Mouse (Mus musculus): Measurements from ENCODE around the gene Tars2. TPM values are rescaled to one million over a fixed set of nuclear protein-coding genes. Genes with fewer than 3 reads are reported as not detected.
"Not testable (repeated sequence)": the region's sequence is repeated elsewhere in the genome, so short reads cannot be mapped to it uniquely, and the experiment has no call there.

Tars2 gene
- 37.5 and 56.6 TPM in 2 replicates for polyA plus RNA-seq (2014; fragmentation: Nextera tagmentation; extraction: Ambion mirVana)

DNA sequence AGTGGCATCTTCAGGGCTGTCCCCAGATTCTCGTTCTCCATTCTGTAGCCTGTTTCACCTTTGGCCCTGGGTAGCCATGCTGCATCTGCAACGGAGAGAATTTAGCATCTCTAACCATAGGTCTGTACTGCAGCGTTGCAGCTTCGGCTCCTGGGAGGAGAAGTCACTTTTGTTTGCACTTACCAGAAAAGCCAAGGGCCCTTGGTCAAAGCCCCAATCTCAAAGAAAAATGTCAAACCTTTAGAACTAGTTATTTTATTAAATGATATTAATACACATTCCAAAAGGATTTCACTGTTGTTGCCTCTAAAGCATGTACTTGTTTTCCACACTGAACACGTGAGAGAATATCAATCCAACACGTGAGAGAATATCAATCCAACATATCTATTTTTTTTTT is at the start of gene Tars2:
TSS of gene Tars2 (minus strand) at position 101 of the 400 bp plus-strand sequence.
- Histone ChIP-seq H3K4me1 (ENCODE audit: control insufficient read depth, insufficient read depth, low read length) (no peaks in the 10 kb centered on the region), H3K9ac (ENCODE audit: low read depth, low read length) (no peak within 1 kb of the TSS)
- 81% methylated on average over 6 of the region's 6 CpGs for WGBS

DNA sequence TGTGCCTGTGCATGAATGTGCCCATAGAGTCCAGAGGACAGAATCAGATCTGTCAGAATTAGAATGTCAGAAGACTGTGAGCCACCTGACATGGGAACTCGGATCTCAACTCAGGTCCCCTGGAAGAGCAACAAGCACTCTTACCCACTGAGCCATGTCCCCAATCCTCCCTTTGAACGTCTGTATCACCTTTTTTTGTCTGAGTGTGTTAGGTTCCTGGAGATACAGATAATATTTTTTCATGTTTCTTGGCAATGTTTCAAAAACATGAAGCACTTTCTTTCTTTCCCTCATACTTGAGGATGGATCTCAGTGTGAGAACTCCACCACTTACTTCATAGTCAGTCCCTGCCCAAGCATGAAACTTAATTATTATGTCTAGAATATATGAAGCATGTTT is 48.4 kb upstream of the Tars2 start:
- no peak for ATAC-seq (ENCODE audit: low FRiP score, low TSS enrichment)
- H3K27ac ChIP-seq (ENCODE audit: low read depth, low read length) = no peak overlapping the region
- H3K9ac ChIP-seq (ENCODE audit: low read depth, low read length) = no peak overlapping the region
- WGBS = 58% methylated on average over 2 of the region's 2 CpGs
- no peaks in the 10 kb centered on the region for H3K9me3 ChIP-seq (ENCODE audit: control insufficient read depth, low read length)
- H3K36me3 ChIP-seq (ENCODE audit: control insufficient read depth, insufficient read depth, low read length) = peaks cover 16% of the 10 kb centered on the region
- no peaks in the 10 kb centered on the region for H3K4me1 ChIP-seq (ENCODE audit: control insufficient read depth, insufficient read depth, low read length)
- H3K4me3 ChIP-seq (ENCODE audit: low read length) = no peak overlapping the region
- H3K4me2 ChIP-seq (replicated peaks; ENCODE audit: low read depth, low read length) = no peak overlapping the region
- H3K27me3 ChIP-seq (ENCODE audit: control insufficient read depth, insufficient read depth, low read length) = no peaks in the 10 kb centered on the region

More for the DNA sequence above, at the start of gene Tars2:
- H3K27me3 ChIP-seq (ENCODE audit: control insufficient read depth, insufficient read depth, low read length) = no peaks in the 10 kb centered on the region
- no peak within 1 kb of the TSS for H3K4me2 ChIP-seq (replicated peaks; ENCODE audit: low read depth, low read length)
- no peak within 1 kb of the TSS for H3K4me3 ChIP-seq (ENCODE audit: low read length)
- H3K27ac ChIP-seq (ENCODE audit: low read depth, low read length) = no peak within 1 kb of the TSS
- no peaks in the 10 kb centered on the region for H3K9me3 ChIP-seq (ENCODE audit: control insufficient read depth, low read length)
- peaks cover 16% of the 10 kb centered on the region for H3K36me3 ChIP-seq (ENCODE audit: control insufficient read depth, insufficient read depth, low read length)
- no peak for ATAC-seq (ENCODE audit: low FRiP score, low TSS enrichment)

DNA sequence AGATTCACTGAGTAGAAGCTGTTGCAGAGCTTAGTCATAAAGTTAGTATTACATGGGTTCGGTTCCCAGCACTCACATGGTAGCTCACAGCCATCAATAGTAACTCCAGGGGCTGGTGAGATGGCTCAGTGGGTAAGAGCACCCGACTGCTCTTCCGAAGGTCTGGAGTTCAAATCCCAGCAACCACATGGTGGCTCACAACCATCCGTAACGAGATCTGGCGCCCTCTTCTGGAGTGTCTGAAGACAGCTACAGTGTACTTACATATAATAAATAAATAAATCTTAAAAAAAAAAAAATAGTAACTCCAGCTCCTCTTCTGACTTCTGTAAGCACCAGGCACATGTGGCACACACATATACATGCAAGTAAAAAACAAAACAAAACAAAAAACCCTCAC is 47.6 kb upstream of the Tars2 start:
- not testable (repeated sequence) for H3K9me3 ChIP-seq (ENCODE audit: control insufficient read depth, low read length); ATAC-seq (ENCODE audit: low FRiP score, low TSS enrichment); H3K4me2 ChIP-seq (replicated peaks; ENCODE audit: low read depth, low read length); H3K27ac ChIP-seq (ENCODE audit: low read depth, low read length); H3K4me3 ChIP-seq (ENCODE audit: low read length); H3K27me3 ChIP-seq (ENCODE audit: control insufficient read depth, insufficient read depth, low read length); H3K4me1 ChIP-seq (ENCODE audit: control insufficient read depth, insufficient read depth, low read length); H3K9ac ChIP-seq (ENCODE audit: low read depth, low read length)
- WGBS = 84% methylated on average over 4 of the region's 6 CpGs
- peaks cover 16% of the 10 kb centered on the region for H3K36me3 ChIP-seq (ENCODE audit: control insufficient read depth, insufficient read depth, low read length)

DNA sequence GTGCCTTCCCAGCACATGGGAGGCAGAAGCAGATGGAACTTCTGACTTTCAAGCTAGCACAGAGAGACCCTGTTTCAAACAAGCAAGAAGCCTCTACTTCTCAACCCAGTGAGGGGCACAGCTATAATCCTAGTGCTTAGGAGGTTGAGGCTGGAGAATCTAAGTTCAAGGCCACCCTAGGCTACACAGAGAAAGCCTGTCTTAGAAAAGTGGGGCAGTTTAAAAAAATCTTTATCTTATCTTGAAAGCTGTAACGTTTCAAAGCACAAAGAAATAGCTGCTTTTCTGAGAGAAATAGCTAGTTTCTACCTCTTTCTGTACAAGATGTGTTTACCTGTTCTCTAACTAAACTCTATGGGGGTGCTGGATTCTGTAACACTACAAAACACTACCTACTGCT is 46.7 kb upstream of the Tars2 start:
- WGBS = 77% methylated on average over 1 of the region's 1 CpGs
- no peak for ATAC-seq (ENCODE audit: low FRiP score, low TSS enrichment)
- Histone ChIP-seq H3K4me1 (ENCODE audit: control insufficient read depth, insufficient read depth, low read length) (no peaks in the 10 kb centered on the region), H3K27ac (ENCODE audit: low read depth, low read length) (no peak overlapping the region), H3K9ac (ENCODE audit: low read depth, low read length) (no peak overlapping the region), H3K4me3 (ENCODE audit: low read length) (no peak overlapping the region), H3K4me2 (replicated peaks; ENCODE audit: low read depth, low read length) (no peak overlapping the region), H3K9me3 (ENCODE audit: control insufficient read depth, low read length) (no peaks in the 10 kb centered on the region), H3K36me3 (ENCODE audit: control insufficient read depth, insufficient read depth, low read length) (peaks cover 16% of the 10 kb centered on the region), H3K27me3 (ENCODE audit: control insufficient read depth, insufficient read depth, low read length) (no peaks in the 10 kb centered on the region)

DNA sequence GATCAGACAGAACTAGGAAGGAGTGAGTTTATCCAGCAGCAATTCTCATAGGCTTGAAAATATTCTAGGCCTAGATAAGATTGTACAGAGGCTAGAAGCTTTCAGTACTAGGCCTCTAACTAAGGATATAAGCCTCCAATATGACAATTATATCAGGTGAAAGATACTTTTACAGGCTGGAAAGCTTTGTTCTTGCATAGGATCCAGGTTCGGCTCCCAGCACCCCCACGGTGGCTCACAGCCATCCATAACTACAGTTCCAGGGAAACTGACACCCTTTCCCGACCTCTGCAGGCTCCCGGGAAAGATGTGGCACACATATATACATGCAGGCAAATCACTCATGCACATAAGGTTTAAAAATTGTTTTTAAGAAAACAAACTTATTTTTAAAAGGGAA is 43.8 kb upstream of the Tars2 start:
- Histone ChIP-seq H3K27ac (ENCODE audit: low read depth, low read length) (no peak overlapping the region), H3K27me3 (ENCODE audit: control insufficient read depth, insufficient read depth, low read length) (no peaks in the 10 kb centered on the region), H3K9ac (ENCODE audit: low read depth, low read length) (no peak overlapping the region), H3K36me3 (ENCODE audit: control insufficient read depth, insufficient read depth, low read length) (peaks cover 16% of the 10 kb centered on the region), H3K4me2 (replicated peaks; ENCODE audit: low read depth, low read length) (no peak overlapping the region), H3K4me3 (ENCODE audit: low read length) (no peak overlapping the region), H3K9me3 (ENCODE audit: control insufficient read depth, low read length) (no peaks in the 10 kb centered on the region), H3K4me1 (ENCODE audit: control insufficient read depth, insufficient read depth, low read length) (no peaks in the 10 kb centered on the region)
- ATAC-seq (ENCODE audit: low FRiP score, low TSS enrichment) = no peak
- 94% methylated on average over 4 of the region's 4 CpGs for WGBS

DNA sequence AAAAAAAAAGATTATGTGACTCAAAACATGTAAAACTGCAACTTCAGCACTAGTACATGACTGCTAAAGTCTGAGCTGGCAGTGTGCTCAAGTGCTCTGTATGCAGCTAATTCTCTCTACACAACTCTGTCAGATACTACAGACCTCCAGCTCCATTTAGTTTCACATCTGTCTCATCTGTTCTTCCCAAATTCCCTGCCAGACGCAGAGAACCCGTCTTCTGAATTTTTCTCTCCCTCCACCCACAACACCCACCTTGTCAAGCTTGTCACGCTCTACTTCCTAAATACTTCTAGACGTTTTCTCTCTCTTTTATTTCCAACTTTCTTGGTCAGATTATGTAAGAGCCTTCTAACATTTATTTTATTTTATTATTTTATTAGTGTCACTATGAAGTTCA is 38.8 kb upstream of the Tars2 start:
- H3K9ac ChIP-seq (ENCODE audit: low read depth, low read length) = no peak overlapping the region
- no peaks in the 10 kb centered on the region for H3K9me3 ChIP-seq (ENCODE audit: control insufficient read depth, low read length)
- H3K4me2 ChIP-seq (replicated peaks; ENCODE audit: low read depth, low read length) = no peak overlapping the region
- no peak for ATAC-seq (ENCODE audit: low FRiP score, low TSS enrichment)
- H3K27me3 ChIP-seq (ENCODE audit: control insufficient read depth, insufficient read depth, low read length) = no peaks in the 10 kb centered on the region
- 80% methylated on average over 4 of the region's 4 CpGs for WGBS
- H3K4me1 ChIP-seq (ENCODE audit: control insufficient read depth, insufficient read depth, low read length) = no peaks in the 10 kb centered on the region
- no peaks in the 10 kb centered on the region for H3K36me3 ChIP-seq (ENCODE audit: control insufficient read depth, insufficient read depth, low read length)
- no peak overlapping the region for H3K4me3 ChIP-seq (ENCODE audit: low read length)
- H3K27ac ChIP-seq (ENCODE audit: low read depth, low read length) = no peak overlapping the region

DNA sequence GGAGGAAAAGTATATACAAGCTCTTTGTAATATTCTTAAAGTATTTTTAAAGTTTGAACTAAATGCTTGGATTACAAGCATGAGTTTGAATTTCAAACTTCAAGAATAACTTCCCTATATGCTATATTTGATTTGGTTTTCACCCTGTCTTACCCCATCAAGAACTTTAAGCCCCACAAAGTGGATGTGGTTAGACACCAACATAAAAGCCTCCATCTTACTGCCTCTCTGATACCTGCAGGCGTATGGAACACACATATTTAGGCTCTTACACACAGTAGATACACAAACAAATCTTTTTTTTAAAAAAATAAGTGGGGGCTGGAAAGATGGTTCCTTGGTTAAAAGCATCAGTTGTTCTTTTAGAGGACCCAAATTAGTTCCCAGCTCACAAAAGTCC is 34.3 kb upstream of the Tars2 start:
- WGBS = 85% methylated on average over 1 of the region's 1 CpGs

DNA sequence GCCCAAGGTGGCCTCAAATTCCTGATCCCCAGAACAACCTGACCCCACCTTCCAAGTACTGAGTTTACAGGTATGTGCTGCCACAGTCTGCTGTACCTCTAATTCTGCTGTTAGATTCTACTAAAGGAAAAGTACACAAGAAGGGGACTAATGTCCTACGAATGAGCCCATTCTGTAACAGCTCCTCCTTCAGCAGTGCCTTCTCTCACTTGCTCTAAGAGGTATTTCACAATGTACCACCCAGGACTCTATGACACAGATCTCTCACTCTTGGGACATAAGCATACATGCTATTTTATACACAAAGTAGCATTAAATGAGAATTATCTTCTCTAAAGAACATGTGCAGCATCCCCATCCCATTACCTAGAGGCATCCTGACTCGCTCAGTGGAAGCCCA is 33.7 kb upstream of the Tars2 start:
- WGBS = 68% methylated on average over 2 of the region's 2 CpGs
- no peaks in the 10 kb centered on the region for H3K27me3 ChIP-seq (ENCODE audit: control insufficient read depth, insufficient read depth, low read length)
- no peak overlapping the region for H3K4me2 ChIP-seq (replicated peaks; ENCODE audit: low read depth, low read length)
- ATAC-seq (ENCODE audit: low FRiP score, low TSS enrichment) = no peak
- peaks cover 4% of the 10 kb centered on the region; the same call in 1 of the 2 replicates for H3K36me3 ChIP-seq (ENCODE audit: control insufficient read depth, insufficient read depth, low read length)
- no peak overlapping the region for H3K9ac ChIP-seq (ENCODE audit: low read depth, low read length)
- no peak overlapping the region for H3K4me3 ChIP-seq (ENCODE audit: low read length)
- H3K4me1 ChIP-seq (ENCODE audit: control insufficient read depth, insufficient read depth, low read length) = no peaks in the 10 kb centered on the region
- H3K9me3 ChIP-seq (ENCODE audit: control insufficient read depth, low read length) = no peaks in the 10 kb centered on the region
- H3K27ac ChIP-seq (ENCODE audit: low read depth, low read length) = no peak overlapping the region

More for the DNA sequence above, 34.3 kb upstream of the Tars2 start:
- H3K27me3 ChIP-seq (ENCODE audit: control insufficient read depth, insufficient read depth, low read length) = no peaks in the 10 kb centered on the region
- H3K4me1 ChIP-seq (ENCODE audit: control insufficient read depth, insufficient read depth, low read length) = no peaks in the 10 kb centered on the region
- H3K27ac ChIP-seq (ENCODE audit: low read depth, low read length) = no peak overlapping the region
- H3K9ac ChIP-seq (ENCODE audit: low read depth, low read length) = no peak overlapping the region
- H3K9me3 ChIP-seq (ENCODE audit: control insufficient read depth, low read length) = no peaks in the 10 kb centered on the region
- H3K4me3 ChIP-seq (ENCODE audit: low read length) = no peak overlapping the region
- no peak for ATAC-seq (ENCODE audit: low FRiP score, low TSS enrichment)
- H3K36me3 ChIP-seq (ENCODE audit: control insufficient read depth, insufficient read depth, low read length) = peaks cover under 1% of the 10 kb centered on the region; the same call in 1 of the 2 replicates
- H3K4me2 ChIP-seq (replicated peaks; ENCODE audit: low read depth, low read length) = no peak overlapping the region

DNA sequence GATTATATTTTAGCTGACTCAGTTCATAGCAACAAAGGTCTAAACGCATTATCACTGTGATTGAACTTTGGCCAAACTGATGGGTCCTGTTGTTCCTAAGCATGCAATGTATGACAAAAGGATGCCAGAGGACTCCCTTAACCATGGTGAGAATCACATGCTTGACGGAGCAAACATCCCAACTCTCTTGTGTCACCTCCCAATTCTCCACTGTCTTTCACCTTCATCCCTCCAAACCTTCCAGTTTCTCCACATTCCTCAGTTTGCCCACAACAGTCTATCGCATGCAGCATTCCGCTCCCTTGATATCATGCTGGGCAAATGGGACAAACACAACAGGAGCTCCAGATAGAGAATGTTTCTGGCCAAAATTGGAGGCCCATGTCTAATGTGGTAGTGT is 25.5 kb upstream of the Tars2 start:
- H3K9me3 ChIP-seq (ENCODE audit: control insufficient read depth, low read length) = no peaks in the 10 kb centered on the region
- no peak overlapping the region for H3K4me2 ChIP-seq (replicated peaks; ENCODE audit: low read depth, low read length)
- no peak for ATAC-seq (ENCODE audit: low FRiP score, low TSS enrichment)
- no peak overlapping the region for H3K27ac ChIP-seq (ENCODE audit: low read depth, low read length)
- no peaks in the 10 kb centered on the region for H3K27me3 ChIP-seq (ENCODE audit: control insufficient read depth, insufficient read depth, low read length)
- no peak overlapping the region for H3K4me3 ChIP-seq (ENCODE audit: low read length)
- H3K36me3 ChIP-seq (ENCODE audit: control insufficient read depth, insufficient read depth, low read length) = peaks cover 70% of the 10 kb centered on the region
- no peaks in the 10 kb centered on the region for H3K4me1 ChIP-seq (ENCODE audit: control insufficient read depth, insufficient read depth, low read length)
- WGBS = 97% methylated on average over 4 of the region's 4 CpGs
- no peak overlapping the region for H3K9ac ChIP-seq (ENCODE audit: low read depth, low read length)

DNA sequence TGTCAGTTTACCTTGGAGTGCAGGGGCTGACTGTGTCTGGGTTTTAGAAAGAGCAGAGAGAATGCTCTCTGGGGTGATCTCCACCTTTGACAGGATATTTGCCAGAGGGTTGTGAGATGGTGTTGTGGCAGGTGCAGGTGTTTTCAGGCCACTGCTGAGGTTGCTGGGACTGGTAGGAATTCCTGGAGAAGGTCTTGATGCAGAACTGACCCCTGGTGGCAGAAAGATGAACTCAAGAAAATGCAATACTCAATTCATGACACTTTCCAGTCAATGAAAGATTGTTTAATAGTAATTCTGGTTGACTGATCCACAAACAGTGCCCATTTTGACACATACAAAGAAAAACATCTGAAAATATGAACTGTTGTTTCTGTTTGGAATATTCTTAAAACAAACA is 12.0 kb upstream of the Tars2 start:
- Histone ChIP-seq H3K4me3 (ENCODE audit: low read length) (no peak overlapping the region), H3K27me3 (ENCODE audit: control insufficient read depth, insufficient read depth, low read length) (no peaks in the 10 kb centered on the region), H3K4me2 (replicated peaks; ENCODE audit: low read depth, low read length) (no peak overlapping the region), H3K4me1 (ENCODE audit: control insufficient read depth, insufficient read depth, low read length) (no peaks in the 10 kb centered on the region), H3K9me3 (ENCODE audit: control insufficient read depth, low read length) (no peaks in the 10 kb centered on the region), H3K27ac (ENCODE audit: low read depth, low read length) (no peak overlapping the region), H3K9ac (ENCODE audit: low read depth, low read length) (no peak overlapping the region), H3K36me3 (ENCODE audit: control insufficient read depth, insufficient read depth, low read length) (peaks cover 76% of the 10 kb centered on the region)
- ATAC-seq (ENCODE audit: low FRiP score, low TSS enrichment) = no peak

Data from kidney, embryonic 14.5 days (tissue).